14 mouse cellular contexts compared by ENCODE assay signal in genomic region chr2:38777326-38777725, GRCm38 (mm10).
"Had no signal": no experiment of that assay in that cellular context is flagged by ENCODE, and none has a peak within 500 bp of the region (broad histone marks: within the 10 kb centered on the region; RNA-seq: fewer than 3 reads in every experiment).

No protein-coding gene starts in this region.

- ATAC-seq: midbrain, embryonic 13.5 days; midbrain, embryonic 15.5 days had no signal

- H3K4me3 ChIP-seq: midbrain, embryonic 10.5 days; midbrain, embryonic 13.5 days; midbrain, embryonic 15.5 days; neural tube, embryonic 12.5 days; stomach, embryonic 15.5 days had no signal

- H3K9me3 ChIP-seq: midbrain, embryonic 10.5 days; midbrain, embryonic 13.5 days; midbrain, embryonic 15.5 days; neural tube, embryonic 12.5 days; stomach, embryonic 15.5 days had no signal

- H3K4me1 ChIP-seq: stomach, embryonic 15.5 days had no signal

- H3K4me2 ChIP-seq: lung, embryonic 14.5 days; midbrain, embryonic 13.5 days; midbrain, embryonic 15.5 days; neural tube, embryonic 12.5 days; stomach, embryonic 15.5 days had no signal

- DNase-seq: lung, adult 18-20 months; lung, embryonic 14.5 days; lung, postnatal 10 days; lung, postnatal 4 days; right cerebral cortex, postnatal 14 days; thymus, adult 2 months; thymus, postnatal 25 days; thymus, postnatal 4 days had no signal

- H3K27me3 ChIP-seq: midbrain, embryonic 13.5 days; midbrain, embryonic 15.5 days; neural tube, embryonic 12.5 days; stomach, embryonic 15.5 days had no signal

- H3K36me3 ChIP-seq: midbrain, embryonic 10.5 days; midbrain, embryonic 13.5 days; midbrain, embryonic 15.5 days; neural tube, embryonic 12.5 days; stomach, embryonic 15.5 days had no signal

- H3K27ac ChIP-seq: midbrain, embryonic 10.5 days; midbrain, embryonic 13.5 days; midbrain, embryonic 15.5 days; neural tube, embryonic 12.5 days; stomach, embryonic 15.5 days; stomach, postnatal 0 days had no signal

- H3K9ac ChIP-seq: lung, embryonic 14.5 days; midbrain, embryonic 13.5 days; midbrain, embryonic 15.5 days; neural tube, embryonic 12.5 days; stomach, embryonic 15.5 days had no signal
